Mouse (Mus musculus): ENCODE data around the gene Unc79.

GRCm38 (mm10) chr12:103039332-103039731, 90.7 kb downstream of the Unc79 start:
- TF ChIP-seq CTCF (IDR thresholded peaks at IDR 0.05; ENCODE audit: low read depth) (no peak), EP300 (IDR thresholded peaks at IDR 0.05; ENCODE audit: low read depth) (no peak)
